Mouse (Mus musculus): ENCODE measurements around the gene Hspa8. TPM values are rescaled to one million over a fixed set of nuclear protein-coding genes. Genes with fewer than 3 reads are reported as not detected.

Hspa8 gene
- polyA plus RNA-seq, 1 experiment: 2,515 TPM

Other genes starting within 250 kb of the Hspa8 start
- gene Gm21915, start 130.4 kb upstream of the Hspa8 start, polyA plus RNA-seq (2012; rRNA removed): not detected in 2 replicates
- 10.6 and 20.8 TPM in 2 replicates for gene Clmp, start 115.0 kb upstream of the Hspa8 start, polyA plus RNA-seq (2012; rRNA removed)
- not detected in 2 replicates for gene Bsx, start 73.1 kb downstream of the Hspa8 start, polyA plus RNA-seq (2012; rRNA removed)
- gene Jhy, start 163.1 kb downstream of the Hspa8 start, polyA plus RNA-seq (2012; rRNA removed): not detected in 2 replicates
- gene Crtam, start 203.6 kb downstream of the Hspa8 start, polyA plus RNA-seq (2012; rRNA removed): 0.09 and 0.16 TPM in 2 replicates